Mouse (Mus musculus) neural tube, embryonic 12.5 days (tissue): Measurements from ENCODE around the gene Ugt1a2. TPM values are rescaled to one million over a fixed set of nuclear protein-coding genes. Genes with fewer than 3 reads are reported as not detected.

ENCODE experiments used
- ATAC-seq: fragments of 200-750 bp; cut with Nextera tagmentation; 2 replicates; pipeline ENCODE4 v1.8.0; 2017; ENCODE audit warnings: low read depth, mild to moderate bottlenecking, moderate TSS enrichment, moderate library complexity; ENCODE audit not compliant: low FRiP score
- H3K27ac ChIP-seq: fragments of 300-500 bp; sonication (generic); 2 replicates; pipeline ENCODE4 v1.5.1; 2016
- H3K27me3 ChIP-seq: fragments of 300-500 bp; sonication (generic); replicated peaks from 2 replicates; pipeline ENCODE4 v1.6.1; 2016; ENCODE audit warnings: mild to moderate bottlenecking
- H3K36me3 ChIP-seq: fragments of 300-500 bp; sonication (generic); 2 replicates; pipeline ENCODE4 v1.6.1; 2016; ENCODE audit warnings: mild to moderate bottlenecking
- H3K4me1 ChIP-seq: fragments of 300-500 bp; sonication (generic); 2 replicates; pipeline ENCODE4 v1.6.1; 2016
- H3K4me2 ChIP-seq: fragments of 300-500 bp; sonication (generic); replicated peaks from 2 replicates; pipeline ENCODE4 v1.6.1; 2016; ENCODE audit warnings: mild to moderate bottlenecking
- H3K4me3 ChIP-seq: fragments of 300-500 bp; sonication (generic); 2 replicates; pipeline ENCODE4 v1.5.1; 2016
- H3K9ac ChIP-seq: fragments of 300-500 bp; sonication (generic); 2 replicates; pipeline ENCODE4 v1.6.1; 2016; ENCODE audit warnings: mild to moderate bottlenecking
- H3K9me3 ChIP-seq: fragments of 300-500 bp; sonication (generic); 2 replicates; pipeline ENCODE4 v1.6.1; 2016; ENCODE audit warnings: mild to moderate bottlenecking
- WGBS: fragments of 180-500 bp; shearing (Covaris S2); methylation state at CpG from one replicate; pipeline ENCODE4 v1.1.7; 2016; 5-methylcytosine and 5-hydroxymethylcytosine counted together
- polyA plus RNA-seq: library from polyadenylated mRNA; unstranded; fragments of >200 nt; fragmentation: Nextera tagmentation; extraction: Ambion mirVana; gene quantifications from 2 replicates; pipeline ENCODE4 v1.2.1, GENCODE M21; 2016

Ugt1a2 gene
- polyA plus RNA-seq, 1 experiment from 2014 or later = not detected

GRCm38 (mm10) chr1:88263778-88264177 lies 63.4 kb downstream of the Ugt1a2 start:
- 90% methylated on average over 5 of the region's 5 CpGs for WGBS
- no peak for ATAC-seq
- no peak overlapping the region for H3K4me2 ChIP-seq
- H3K36me3 ChIP-seq = peaks cover 96% of the 10 kb centered on the region
- no peak overlapping the region for H3K9ac ChIP-seq
- H3K27ac ChIP-seq = no peak overlapping the region
- no peak overlapping the region for H3K4me3 ChIP-seq
- H3K27me3 ChIP-seq = no peaks in the 10 kb centered on the region
- H3K9me3 ChIP-seq = peaks cover 45% of the 10 kb centered on the region
- 0 out of 2 replicates have a peak, but pooled peaks cover 4% of the 10 kb centered on the region for H3K4me1 ChIP-seq

GRCm38 (mm10) chr1:88264237-88264868 lies 64.0 kb downstream of the Ugt1a2 start:
- 0 out of 2 replicates have a peak, but pooled peaks cover 2% of the 10 kb centered on the region for H3K4me1 ChIP-seq
- H3K27me3 ChIP-seq = no peaks in the 10 kb centered on the region
- H3K9ac ChIP-seq = no peak overlapping the region
- no peak overlapping the region for H3K4me3 ChIP-seq
- H3K9me3 ChIP-seq = peaks cover 42% of the 10 kb centered on the region
- H3K36me3 ChIP-seq = peaks cover 99% of the 10 kb centered on the region
- H3K4me2 ChIP-seq = no peak overlapping the region
- 91% methylated on average over 7 of the region's 7 CpGs for WGBS
- H3K27ac ChIP-seq = no peak overlapping the region
- ATAC-seq = no peak

- ATAC-seq = no peak
- peaks cover 99% of the 10 kb centered on the region for H3K36me3 ChIP-seq
- peaks cover 37% of the 10 kb centered on the region for H3K9me3 ChIP-seq
- no peaks in the 10 kb centered on the region for H3K27me3 ChIP-seq
- H3K9ac ChIP-seq = no peak overlapping the region
- H3K4me2 ChIP-seq = no peak overlapping the region
- 80% methylated on average over 4 of the region's 4 CpGs for WGBS
- no peak overlapping the region for H3K4me3 ChIP-seq
- H3K27ac ChIP-seq = no peak overlapping the region
- no peaks in the 10 kb centered on the region for H3K4me1 ChIP-seq
Observed at GRCm38 (mm10) chr1:88264869-88265240, 64.5 kb downstream of the Ugt1a2 start.

GRCm38 (mm10) chr1:88266123-88266522 lies 65.7 kb downstream of the Ugt1a2 start:
- no peak for ATAC-seq
- Histone ChIP-seq H3K4me1 (no peaks in the 10 kb centered on the region), H3K27ac (no peak overlapping the region), H3K27me3 (no peaks in the 10 kb centered on the region), H3K9me3 (peaks cover 34% of the 10 kb centered on the region), H3K36me3 (peaks cover 89% of the 10 kb centered on the region), H3K4me2 (no peak overlapping the region), H3K4me3 (no peak overlapping the region), H3K9ac (no peak overlapping the region)
- 89% methylated on average over 13 of the region's 13 CpGs for WGBS

GRCm38 (mm10) chr1:88267489-88267888 lies 67.1 kb downstream of the Ugt1a2 start:
- ATAC-seq = 0 out of 2 replicates have a peak, but pooled peaks have one; percentile 3
- Histone ChIP-seq H3K9me3 (peaks cover 29% of the 10 kb centered on the region), H3K9ac (no peak overlapping the region)

GRCm38 (mm10) chr1:88268070-88268469 lies 67.7 kb downstream of the Ugt1a2 start:
- Histone ChIP-seq H3K4me3 (no peak overlapping the region), H3K4me2 (no peak overlapping the region), H3K27me3 (no peaks in the 10 kb centered on the region), H3K9me3 (peaks cover 29% of the 10 kb centered on the region), H3K27ac (no peak overlapping the region), H3K36me3 (peaks cover 85% of the 10 kb centered on the region), H3K9ac (no peak overlapping the region), H3K4me1 (no peaks in the 10 kb centered on the region)
- 87% methylated on average over 6 of the region's 6 CpGs for WGBS
- no peak for ATAC-seq

More at GRCm38 (mm10) chr1:88267489-88267888, 67.1 kb downstream of the Ugt1a2 start:
- Histone ChIP-seq H3K4me3 (no peak overlapping the region), H3K36me3 (peaks cover 86% of the 10 kb centered on the region), H3K27ac (no peak overlapping the region), H3K4me2 (no peak overlapping the region), H3K4me1 (no peaks in the 10 kb centered on the region), H3K27me3 (no peaks in the 10 kb centered on the region)
- WGBS = 93% methylated on average over 6 of the region's 6 CpGs

Other genes with a start within 250 kb of the Ugt1a2 start
- 29.3 and 33.2 TPM in 2 replicates for gene Usp40, start 192.1 kb upstream of the Ugt1a2 start, polyA plus RNA-seq
- gene Ugt1a10, start 145.2 kb upstream of the Ugt1a2 start, polyA plus RNA-seq = not detected in 2 replicates
- gene Ugt1a9, start 129.8 kb upstream of the Ugt1a2 start, polyA plus RNA-seq = not detected in 2 replicates
- not detected in 2 replicates for gene Ugt1a8, start 112.8 kb upstream of the Ugt1a2 start, polyA plus RNA-seq
- 0.79 and 0.98 TPM in 2 replicates for gene Ugt1a7c, start 105.5 kb upstream of the Ugt1a2 start, polyA plus RNA-seq
- gene Ugt1a6b, start 97.3 kb upstream of the Ugt1a2 start, polyA plus RNA-seq = not detected in 2 replicates
- 0.09 and 0.65 TPM in 2 replicates for gene Ugt1a6a, start 65.8 kb upstream of the Ugt1a2 start, polyA plus RNA-seq
- gene Ugt1a5, start 34.6 kb upstream of the Ugt1a2 start, polyA plus RNA-seq = not detected in 2 replicates
- 16.4 and 17.7 TPM in 2 replicates for gene Dnajb3, start 5.2 kb downstream of the Ugt1a2 start, polyA plus RNA-seq
- gene Ugt1a1, start 11.4 kb downstream of the Ugt1a2 start, polyA plus RNA-seq = not detected in 2 replicates
- 1.3 and 1.5 TPM in 2 replicates for gene Mroh2a, start 26.4 kb downstream of the Ugt1a2 start, polyA plus RNA-seq
- 134 and 135 TPM in 2 replicates for gene Hjurp, start 77.0 kb downstream of the Ugt1a2 start, polyA plus RNA-seq
- gene Trpm8, start 77.1 kb downstream of the Ugt1a2 start, polyA plus RNA-seq = not detected in 2 replicates
- not detected in 2 replicates for gene Spp2, start 206.4 kb downstream of the Ugt1a2 start, polyA plus RNA-seq